Mouse (Mus musculus) gastrocnemius, postnatal 14 days (tissue): ENCODE measurements around the gene Nrxn2. TPM values are rescaled to one million over a fixed set of nuclear protein-coding genes. Genes with fewer than 3 reads are reported as not detected.

Experiments used
- DNase-seq: peaks from one replicate; pipeline ENCODE4 v3.0.0; 2021; ENCODE audit warnings: mixed read lengths
- intact Hi-C: fragments of 180-260 bp; cut with DNase I; formaldehyde crosslinking; loops from one replicate; pipeline ENCODE4 v1.15.1; 2025; ENCODE audit warnings: low total_unique reads
- total RNA-seq, 2 experiments: library from RNA; stranded (reverse); gene quantifications; 2 replicates each; pipeline ENCODE4 v1.2.3; 2021

Gene Nrxn2
- total RNA-seq, 2 experiments from 2014 or later: 1.5 to 2.9 TPM

DNA sequence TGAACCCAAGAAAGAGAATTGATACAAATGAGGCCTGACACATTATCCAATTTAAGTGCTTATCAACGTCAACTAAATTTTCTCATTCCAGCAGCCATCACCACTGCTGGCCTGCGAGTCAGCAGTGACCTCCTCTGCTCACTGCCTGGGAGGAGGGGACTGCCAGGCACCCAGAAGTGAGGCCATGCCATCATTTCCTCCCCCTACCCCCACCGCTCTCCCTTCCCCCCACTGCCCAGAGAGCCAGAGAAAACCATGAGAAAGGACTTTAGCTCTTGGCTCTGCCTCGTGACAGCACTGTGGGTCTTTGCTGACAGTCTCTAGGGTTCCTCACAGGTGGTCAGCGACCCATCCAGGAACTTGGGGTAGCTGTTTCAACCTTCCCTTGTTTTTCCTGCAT is 56.6 kb downstream of the Nrxn2 start:
- intact Hi-C loops: no loop called here

DNA sequence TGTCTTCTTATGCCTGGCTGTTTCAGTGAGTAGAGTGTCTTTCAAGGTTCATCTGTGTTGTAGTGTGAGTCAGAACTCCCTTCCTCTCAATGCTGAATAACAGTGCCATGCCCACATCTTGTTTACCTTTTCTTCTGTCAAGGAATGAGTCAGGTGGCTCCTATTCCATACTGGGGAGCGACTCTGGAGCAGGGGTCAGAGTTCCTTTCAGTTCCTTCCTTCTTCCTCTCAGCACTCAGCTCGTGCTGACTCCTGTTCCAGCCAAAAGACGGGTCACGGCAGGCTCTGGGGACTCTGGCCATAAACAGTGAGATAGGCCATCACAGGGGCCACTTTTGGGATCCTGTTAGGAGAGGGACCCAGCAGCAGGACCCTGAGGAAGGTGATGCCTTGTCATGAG is 58.5 kb downstream of the Nrxn2 start:
- intact Hi-C loops: no loop called here
- DNase-seq: no peak

More for the DNA sequence above, 56.6 kb downstream of the Nrxn2 start:
- DNase-seq: no peak

DNA sequence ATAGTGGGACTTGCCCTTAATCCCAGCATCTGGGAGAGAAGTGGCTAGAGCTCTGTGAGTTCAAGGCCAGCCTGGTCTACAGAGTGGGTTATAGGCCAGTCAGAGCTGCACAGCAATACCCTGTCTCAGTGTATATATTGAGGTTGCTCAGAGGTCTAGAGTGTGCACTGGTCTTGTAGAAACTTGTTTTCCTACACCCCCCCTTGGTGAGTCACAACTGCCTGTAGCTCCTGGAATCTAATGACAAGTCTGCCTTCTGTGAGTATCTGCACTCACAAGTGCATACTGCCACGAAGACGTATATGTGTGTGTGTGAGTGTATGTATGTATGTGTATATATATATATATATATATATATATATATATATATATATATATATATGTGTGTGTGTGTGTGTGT is 60.0 kb downstream of the Nrxn2 start:
- no peak for DNase-seq

DNA sequence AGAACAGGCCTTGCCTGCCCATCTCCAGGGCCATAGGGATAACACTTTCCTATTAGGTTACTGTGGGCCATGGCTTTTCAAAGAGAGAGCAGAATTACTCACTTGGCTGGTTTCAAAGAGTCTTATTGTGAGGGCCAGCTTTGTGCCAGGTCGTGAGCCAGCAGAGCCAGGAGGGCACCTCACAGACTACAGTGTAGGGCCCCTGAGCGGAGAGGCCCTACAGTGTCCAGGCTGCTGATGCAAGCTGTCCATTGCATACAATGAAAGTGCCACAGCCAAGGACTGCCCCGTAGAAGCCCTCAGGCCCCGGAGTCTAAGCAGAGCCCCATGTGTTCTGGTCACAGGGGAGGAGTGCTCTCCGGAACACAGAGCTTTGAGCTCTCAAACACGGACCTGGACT is 64.4 kb downstream of the Nrxn2 start:
- intact Hi-C loops: no loop called here
- no peak for DNase-seq

More for the DNA sequence above, 60.0 kb downstream of the Nrxn2 start:
- intact Hi-C loops: no loop called here

DNA sequence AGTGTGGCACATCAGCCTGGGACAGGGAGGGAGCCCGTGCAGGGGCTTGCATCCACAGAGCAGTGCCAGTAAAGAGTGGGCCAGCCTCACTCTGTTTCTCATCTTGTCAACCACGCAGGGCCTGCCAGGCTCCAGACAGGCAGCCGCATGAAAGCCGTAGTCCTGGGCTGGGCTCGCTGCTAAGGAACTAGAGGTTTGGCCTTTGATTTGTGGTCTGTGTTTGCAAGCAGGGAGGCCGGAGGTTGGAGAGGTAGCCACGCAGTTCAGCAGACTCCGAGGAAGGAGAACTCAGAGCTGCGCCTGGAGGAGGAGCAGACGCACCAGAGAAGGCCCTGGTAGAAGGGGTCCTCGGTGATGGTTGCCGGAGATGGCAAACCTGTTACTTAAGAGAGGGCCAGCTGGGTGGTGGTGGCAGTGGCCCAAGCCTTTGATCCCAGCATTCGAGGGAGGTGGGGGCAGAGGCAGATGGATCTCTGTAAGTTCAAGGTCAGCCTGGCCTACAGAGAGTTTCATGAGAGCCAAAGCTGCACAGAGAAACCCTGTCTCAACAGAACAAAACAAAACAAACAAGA is 66.6 kb downstream of the Nrxn2 start:
- intact Hi-C loops: no loop called here
- DNase-seq: no peak

GRCm38 (mm10) chr19:6489030-6489429 is 70.5 kb downstream of the Nrxn2 start:
- DNase-seq: peak; percentile 84
- intact Hi-C loops: loop anchor here (2.0 kb wide), 1 partner anchor 174 kb away; no protein-coding TSS in a partner anchor

GRCm38 (mm10) chr19:6491538-6491937 is 73.0 kb downstream of the Nrxn2 start:
- intact Hi-C loops: no loop called here
- no peak for DNase-seq

DNA sequence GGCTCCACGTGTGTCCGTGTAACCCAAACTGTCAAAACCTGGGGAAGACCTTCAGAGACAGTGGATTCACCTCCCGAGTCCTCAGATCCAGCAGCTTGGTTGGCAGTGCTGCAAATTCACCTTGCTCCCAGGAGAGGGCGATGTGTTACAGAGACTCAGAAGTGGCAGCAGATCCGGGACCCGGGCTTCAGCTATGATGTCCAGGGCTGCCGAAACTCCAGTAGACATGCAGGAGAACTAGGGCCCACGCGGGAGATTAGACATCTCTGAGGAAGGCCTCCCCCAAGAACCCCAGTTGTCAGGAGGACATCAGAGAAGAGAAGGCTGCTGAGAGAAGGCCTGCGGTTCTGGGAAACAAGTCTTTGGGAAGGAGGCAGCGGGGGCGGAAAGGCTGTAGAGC is 73.6 kb downstream of the Nrxn2 start:
- intact Hi-C loops: no loop called here

GRCm38 (mm10) chr19:6493219-6493618 is 74.7 kb downstream of the Nrxn2 start:
- intact Hi-C loops: no loop called here
- DNase-seq: no peak

More for the DNA sequence above, 73.6 kb downstream of the Nrxn2 start:
- DNase-seq: peak; percentile 55

DNA sequence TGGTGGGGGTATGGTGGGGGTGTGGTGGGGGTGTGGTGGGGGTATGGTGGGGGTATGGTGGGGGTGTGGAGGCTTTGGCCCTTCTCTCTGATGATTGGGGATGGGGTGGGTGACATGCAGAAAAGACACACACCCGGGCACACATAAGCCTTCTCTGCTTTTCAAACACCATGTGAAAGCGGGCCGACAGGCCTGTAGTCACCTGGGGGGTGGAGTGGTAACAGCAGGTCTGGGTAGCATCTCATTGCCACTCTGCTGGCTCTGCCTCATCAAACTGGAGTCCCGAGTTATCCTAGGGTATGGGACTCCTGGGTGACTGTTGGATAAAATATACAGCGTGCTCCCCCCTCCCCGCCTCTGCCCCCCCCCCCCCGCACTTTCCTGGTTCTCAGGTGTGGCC is 75.5 kb downstream of the Nrxn2 start:
- DNase-seq: no peak
- intact Hi-C loops: no loop called here

- no peak for DNase-seq
- intact Hi-C loops: no loop called here
Observed at GRCm38 (mm10) chr19:6494504-6495170, 76.1 kb downstream of the Nrxn2 start.

DNA sequence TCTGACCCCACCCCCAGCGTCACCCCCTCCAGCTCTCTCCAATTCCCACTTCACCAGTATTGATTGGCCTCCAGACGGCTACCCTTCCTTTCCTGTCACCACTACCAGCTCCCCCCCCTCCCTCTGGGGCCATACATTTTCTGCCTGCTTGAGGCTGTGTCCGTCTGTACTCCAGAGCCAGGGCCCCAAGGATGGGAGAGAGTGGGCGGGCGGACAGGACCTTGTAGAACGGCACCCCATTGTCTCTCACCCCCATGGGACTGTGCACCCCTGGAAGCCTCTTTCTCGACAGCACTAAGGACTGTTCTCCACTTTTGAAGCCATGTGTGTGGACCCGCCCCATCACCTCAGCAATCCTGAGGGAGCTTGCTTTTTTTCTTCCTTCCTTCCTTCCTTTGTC is 77.2 kb downstream of the Nrxn2 start:
- no peak for DNase-seq
- intact Hi-C loops: no loop called here

DNA sequence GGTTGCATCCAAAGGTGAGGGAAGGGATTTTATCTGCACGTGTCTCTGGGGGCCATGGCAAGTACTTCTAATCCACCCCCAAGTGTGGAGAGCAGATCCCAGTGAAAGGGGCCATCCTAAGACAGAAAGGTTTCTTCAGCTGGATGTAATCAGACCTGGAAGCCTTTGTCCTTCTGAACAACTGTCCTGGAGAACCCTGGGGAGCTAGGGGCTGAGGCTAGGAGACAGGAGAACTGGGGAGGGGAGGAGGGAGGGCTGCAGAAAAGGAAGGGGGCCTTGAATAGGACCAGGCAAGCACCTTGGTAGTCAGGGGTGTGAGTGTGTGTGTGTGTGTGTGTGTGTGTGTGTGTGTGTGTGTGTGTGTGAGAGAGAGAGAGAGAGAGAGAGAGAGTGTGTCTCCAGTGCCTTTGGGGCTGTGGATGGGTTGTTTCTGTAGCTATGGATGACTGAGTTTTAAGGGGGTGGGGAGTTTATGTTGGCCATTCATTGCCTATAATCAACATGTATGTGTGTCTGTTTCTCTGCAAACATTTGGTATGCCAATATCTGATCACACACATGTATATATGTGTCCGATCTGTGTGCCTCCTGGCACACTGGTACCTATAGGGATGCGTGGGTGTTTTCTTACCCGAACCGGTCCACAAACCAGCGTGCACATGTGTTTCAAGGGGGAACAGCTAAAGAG is 78.1 kb downstream of the Nrxn2 start:
- no peak for DNase-seq
- intact Hi-C loops: no loop called here

- no peak for DNase-seq
- intact Hi-C loops: no loop called here
Observed at GRCm38 (mm10) chr19:6497150-6497801, 78.7 kb downstream of the Nrxn2 start.

- intact Hi-C loops: no loop called here
- DNase-seq: no peak
Observed at GRCm38 (mm10) chr19:6497803-6498202, 79.3 kb downstream of the Nrxn2 start.

- intact Hi-C loops: no loop called here
- DNase-seq: no peak
Observed at GRCm38 (mm10) chr19:6498350-6499131, 80.0 kb downstream of the Nrxn2 start.

DNA sequence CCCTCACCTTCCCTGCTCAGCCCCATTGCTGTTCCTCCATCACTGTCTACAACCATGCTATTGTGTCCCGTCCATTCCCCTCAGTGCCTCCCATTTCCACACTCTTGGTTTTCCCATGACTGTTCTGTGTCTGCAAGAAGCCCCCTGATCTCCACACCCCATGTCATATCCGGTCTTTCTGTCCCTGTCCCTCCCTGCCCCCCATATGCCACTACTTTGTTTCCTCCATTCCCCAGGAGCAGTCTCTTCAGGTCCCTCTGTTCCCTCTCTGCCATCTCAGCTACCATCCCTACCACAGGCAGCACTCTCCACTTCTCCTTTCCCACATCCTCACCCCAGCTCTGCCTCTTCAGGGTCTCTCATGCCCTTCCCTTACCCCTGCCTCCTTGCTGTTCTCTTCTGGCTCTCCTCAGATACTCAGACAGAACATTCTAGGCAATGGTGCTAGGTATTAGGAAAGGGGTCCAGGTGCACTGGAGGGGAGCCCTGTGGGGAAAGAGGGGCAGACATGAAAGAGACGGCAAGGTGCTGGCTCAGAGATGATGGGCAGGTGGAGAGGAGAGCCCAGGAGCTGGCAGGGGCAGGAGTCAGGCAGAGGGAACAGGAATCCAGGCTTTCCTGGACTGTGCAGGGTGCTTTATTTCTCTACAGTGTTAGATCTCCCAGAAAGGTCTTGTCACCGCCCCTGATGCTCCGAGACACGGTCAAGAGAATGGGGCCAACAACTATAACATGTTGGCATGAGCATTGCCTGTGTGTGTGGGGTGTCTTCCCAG is 81.5 kb downstream of the Nrxn2 start:
- no peak for DNase-seq
- intact Hi-C loops: no loop called here

GRCm38 (mm10) chr19:6500636-6501025 is 82.1 kb downstream of the Nrxn2 start:
- intact Hi-C loops: no loop called here
- DNase-seq: no peak

GRCm38 (mm10) chr19:6502035-6502541 is 83.6 kb downstream of the Nrxn2 start:
- intact Hi-C loops: no loop called here
- no peak for DNase-seq
